Mouse (Mus musculus): ENCODE measurements at regions not wholly inside any gene's neighbourhood (a gene's known extent, or its start where the extent isn't known, plus 50 kb on each side); places are given as distances from the start of the nearest gene placed in this dataset.

DNA sequence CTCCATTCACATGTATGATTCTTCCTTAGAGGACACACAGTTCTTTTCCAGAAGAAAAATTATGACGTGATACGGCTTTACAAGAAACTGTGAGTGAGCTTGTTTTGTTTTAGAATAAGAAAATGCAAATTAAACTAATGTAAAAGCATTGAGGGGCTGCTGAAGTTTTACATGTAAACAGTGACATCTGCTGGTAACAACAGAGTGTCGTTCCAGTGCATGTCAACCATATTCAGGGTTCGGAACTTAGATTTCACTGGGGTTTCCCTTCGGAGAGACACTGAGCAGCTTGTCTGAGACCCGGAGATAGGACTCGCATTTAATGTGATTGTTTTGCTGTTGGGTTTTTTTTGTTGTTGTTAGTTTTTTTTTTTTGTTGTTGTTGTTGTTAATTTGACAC is 148.4 kb upstream of the Ube3a start:
- peak; percentile 38 for DNase-seq (ENCODE audit: low spot score)

Measured in embryo, embryonic 10 days (tissue).